ENCODE assay signal across 10 mouse cellular contexts in the genomic region with DNA sequence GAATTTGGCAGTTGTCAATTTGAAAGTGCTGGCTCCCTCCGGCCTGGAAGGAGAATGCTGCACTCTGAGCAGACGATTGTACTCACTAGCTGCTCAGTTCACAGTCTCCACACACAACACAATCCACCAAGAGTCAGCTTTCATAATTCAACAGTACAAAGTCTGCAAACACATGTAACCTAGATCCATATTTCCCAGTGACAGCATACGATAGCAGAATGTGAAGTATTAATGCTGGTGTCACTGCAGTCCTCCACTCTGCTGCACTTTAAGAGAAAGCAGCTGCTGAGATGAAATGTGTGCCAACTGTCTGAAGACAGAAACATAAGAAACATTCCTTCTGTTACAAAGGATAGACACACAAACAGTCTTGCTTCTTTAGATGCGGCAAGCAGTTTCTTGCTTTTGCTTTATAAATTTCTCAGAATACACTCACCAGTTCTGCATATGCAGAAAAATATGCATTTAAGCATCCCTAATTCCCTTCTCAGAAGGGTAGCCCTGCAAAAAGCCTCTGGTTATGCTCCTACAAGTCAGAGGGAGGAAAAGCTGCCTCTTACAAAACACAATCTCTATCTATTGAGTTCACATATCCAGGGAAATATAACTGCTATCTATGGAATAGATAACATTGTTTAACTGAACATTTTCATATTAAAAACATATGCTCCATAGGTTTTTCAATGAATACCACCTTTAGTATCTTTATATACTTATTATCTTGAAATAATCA.
A peak's percentile ranks its signal among the peaks of the same experiment; 100 is the strongest.
DNase-seq lines count a peak whose midpoint lies in the region; ATAC-seq lines count a peak whose summit lies in the region.
"Had no signal": no experiment of that assay in that cellular context is flagged by ENCODE, and none has a peak within 500 bp of the region (broad histone marks: within the 10 kb centered on the region; RNA-seq: fewer than 3 reads in every experiment).

No protein-coding gene starts in this region.

- ATAC-seq in forebrain, embryonic 13.5 days = peak; percentile 59; the same call in 1 of the 2 replicates
- ATAC-seq in forebrain, embryonic 12.5 days (ENCODE audit: low FRiP score) = no peak
- no peak for ATAC-seq in midbrain, embryonic 14.5 days (ENCODE audit: low FRiP score, low TSS enrichment)
- no peak for ATAC-seq in midbrain, embryonic 11.5 days (ENCODE audit: low FRiP score)
- peak; percentile 58 for ATAC-seq in kidney, embryonic 15.5 days (replicated peaks; ENCODE audit: low FRiP score)
- no peak for ATAC-seq in megakaryocyte-erythroid progenitor cell, adult 5-6 weeks (replicated peaks; ENCODE audit: low FRiP score, low TSS enrichment, poor library complexity, severe bottlenecking)

- no peaks in the 10 kb centered on the region for H3K36me3 ChIP-seq in forebrain, embryonic 13.5 days (ENCODE audit: poor library complexity, severe bottlenecking)
- no peaks in the 10 kb centered on the region for H3K36me3 ChIP-seq in forebrain, embryonic 12.5 days (replicated peaks)
- H3K36me3 ChIP-seq in midbrain, embryonic 14.5 days (ENCODE audit: control insufficient read depth, insufficient read depth, low read length) = no peaks in the 10 kb centered on the region
- H3K36me3 ChIP-seq in midbrain, embryonic 11.5 days (ENCODE audit: control insufficient read depth, insufficient read depth, low read length) = no peaks in the 10 kb centered on the region
- no peaks in the 10 kb centered on the region for H3K36me3 ChIP-seq in kidney, embryonic 15.5 days

- H3K9me3 ChIP-seq in forebrain, embryonic 13.5 days (replicated peaks) = no peaks in the 10 kb centered on the region
- no peaks in the 10 kb centered on the region for H3K9me3 ChIP-seq in forebrain, embryonic 12.5 days
- no peaks in the 10 kb centered on the region for H3K9me3 ChIP-seq in midbrain, embryonic 14.5 days (ENCODE audit: control insufficient read depth, low read length)
- no peaks in the 10 kb centered on the region for H3K9me3 ChIP-seq in midbrain, embryonic 11.5 days (ENCODE audit: control insufficient read depth, low read length)
- no peaks in the 10 kb centered on the region for H3K9me3 ChIP-seq in kidney, embryonic 15.5 days (replicated peaks)

- H3K27ac ChIP-seq in forebrain, embryonic 13.5 days = no peak overlapping the region
- no peak overlapping the region for H3K27ac ChIP-seq in forebrain, embryonic 12.5 days
- peak overlapping the region; percentile 41; the same call in 1 of the 2 replicates for H3K27ac ChIP-seq in midbrain, embryonic 14.5 days (replicated peaks; ENCODE audit: low read depth, low read length)
- no peak overlapping the region for H3K27ac ChIP-seq in midbrain, embryonic 11.5 days (ENCODE audit: low read depth, low read length)
- peak overlapping the region; percentile 71 for H3K27ac ChIP-seq in kidney, embryonic 15.5 days

- WGBS in forebrain, embryonic 13.5 days = 67% methylated on average over 4 of the region's 4 CpGs
- 72% methylated on average over 4 of the region's 4 CpGs for WGBS in forebrain, embryonic 12.5 days
- WGBS in midbrain, embryonic 14.5 days = 72% methylated on average over 4 of the region's 4 CpGs
- whole genome bisulfite sequencing in midbrain, embryonic 11.5 days = 87% methylated on average over 4 of the region's 4 CpGs
- WGBS in kidney, embryonic 15.5 days = 59% methylated on average over 4 of the region's 4 CpGs

- no peak overlapping the region for H3K4me2 ChIP-seq in forebrain, embryonic 13.5 days
- no peak overlapping the region for H3K4me2 ChIP-seq in forebrain, embryonic 12.5 days
- no peak overlapping the region for H3K4me2 ChIP-seq in midbrain, embryonic 14.5 days (ENCODE audit: low read length)
- H3K4me2 ChIP-seq in midbrain, embryonic 11.5 days = no peak overlapping the region
- no peak overlapping the region for H3K4me2 ChIP-seq in kidney, embryonic 15.5 days

- H3K4me1 ChIP-seq in forebrain, embryonic 13.5 days = no peaks in the 10 kb centered on the region
- no peaks in the 10 kb centered on the region for H3K4me1 ChIP-seq in forebrain, embryonic 12.5 days
- H3K4me1 ChIP-seq in midbrain, embryonic 14.5 days (ENCODE audit: control insufficient read depth, insufficient read depth, low read length) = no peaks in the 10 kb centered on the region
- H3K4me1 ChIP-seq in midbrain, embryonic 11.5 days (ENCODE audit: control insufficient read depth, insufficient read depth, low read length) = no peaks in the 10 kb centered on the region
- no peaks in the 10 kb centered on the region for H3K4me1 ChIP-seq in kidney, embryonic 15.5 days

- H3K27me3 ChIP-seq in forebrain, embryonic 13.5 days = no peaks in the 10 kb centered on the region
- H3K27me3 ChIP-seq in forebrain, embryonic 12.5 days = no peaks in the 10 kb centered on the region
- no peaks in the 10 kb centered on the region for H3K27me3 ChIP-seq in midbrain, embryonic 14.5 days (ENCODE audit: control insufficient read depth, insufficient read depth, low read length)
- H3K27me3 ChIP-seq in midbrain, embryonic 11.5 days (ENCODE audit: control insufficient read depth, insufficient read depth, low read length) = no peaks in the 10 kb centered on the region
- no peaks in the 10 kb centered on the region for H3K27me3 ChIP-seq in kidney, embryonic 15.5 days

- H3K4me3 ChIP-seq in forebrain, embryonic 13.5 days = no peak overlapping the region
- no peak overlapping the region for H3K4me3 ChIP-seq in forebrain, embryonic 12.5 days (replicated peaks)
- no peak overlapping the region for H3K4me3 ChIP-seq in midbrain, embryonic 14.5 days (replicated peaks; ENCODE audit: low read depth, low read length)
- no peak overlapping the region for H3K4me3 ChIP-seq in midbrain, embryonic 11.5 days (ENCODE audit: low read depth, low read length)
- H3K4me3 ChIP-seq in kidney, embryonic 15.5 days (replicated peaks) = no peak overlapping the region
- H3K4me3 ChIP-seq: myocyte had no signal

- peak; percentile 27 for DNase-seq in midbrain, embryonic 14.5 days
- no peak for DNase-seq in midbrain, embryonic 11.5 days (ENCODE audit: low spot score, missing footprints)
- DNase-seq in lung, postnatal 25 days (ENCODE audit: low spot score) = peak; percentile 21
- no peak for DNase-seq in adrenal gland, postnatal 10 days
- DNase-seq: thymus, postnatal 4 days had no signal

- no peak overlapping the region for H3K9ac ChIP-seq in forebrain, embryonic 13.5 days
- H3K9ac ChIP-seq in forebrain, embryonic 12.5 days = no peak overlapping the region
- H3K9ac ChIP-seq in midbrain, embryonic 14.5 days (replicated peaks; ENCODE audit: low read length) = no peak overlapping the region
- H3K9ac ChIP-seq in midbrain, embryonic 11.5 days (ENCODE audit: low read length) = no peak overlapping the region
- no peak overlapping the region for H3K9ac ChIP-seq in kidney, embryonic 15.5 days

Comparison
In these comparisons a context has a peak if more than half of its experiments do, and no peak if none do; other contexts are left out.
1. ATAC-seq: peak in forebrain, embryonic 13.5 days (single experiment) and kidney, embryonic 15.5 days (single experiment); none in forebrain, embryonic 12.5 days (single experiment), midbrain, embryonic 14.5 days (single experiment), midbrain, embryonic 11.5 days (single experiment) and megakaryocyte-erythroid progenitor cell, adult 5-6 weeks (single experiment).
2. H3K27ac ChIP-seq: peak in midbrain, embryonic 14.5 days (single experiment) and kidney, embryonic 15.5 days (single experiment); none in forebrain, embryonic 13.5 days (single experiment), forebrain, embryonic 12.5 days (single experiment) and midbrain, embryonic 11.5 days (single experiment).
3. DNase-seq: peak in midbrain, embryonic 14.5 days (single experiment) and lung, postnatal 25 days (single experiment); none in midbrain, embryonic 11.5 days (single experiment) and adrenal gland, postnatal 10 days (single experiment).